Mouse (Mus musculus) gastrocnemius, postnatal 14 days (tissue): ENCODE data around the gene Irx1. TPM values are rescaled to one million over a fixed set of nuclear protein-coding genes. Genes with fewer than 3 reads are reported as not detected.

Experiments used
- DNase-seq: peaks from one replicate; pipeline ENCODE4 v3.0.0; 2021; ENCODE audit warnings: mixed read lengths
- intact Hi-C: fragments of 180-260 bp; cut with DNase I; formaldehyde crosslinking; loops from one replicate; pipeline ENCODE4 v1.15.1; 2025; ENCODE audit warnings: low total_unique reads
- long read RNA-seq, 2 experiments: library from polyadenylated mRNA; stranded (forward); transcript quantifications; one replicate each; pipeline ENCODE4 v2.0.0; 2021
- total RNA-seq, 2 experiments: library from RNA; stranded (reverse); gene quantifications; 2 replicates each; pipeline ENCODE4 v1.2.3; 2021

Gene Irx1
- under 1 TPM in 1 of 2 experiments, not detected in 1; 0.18 TPM for total RNA-seq
- long read RNA-seq, experiment 1, result 0 reads
- long read RNA-seq, experiment 2, result 0 reads

DNA sequence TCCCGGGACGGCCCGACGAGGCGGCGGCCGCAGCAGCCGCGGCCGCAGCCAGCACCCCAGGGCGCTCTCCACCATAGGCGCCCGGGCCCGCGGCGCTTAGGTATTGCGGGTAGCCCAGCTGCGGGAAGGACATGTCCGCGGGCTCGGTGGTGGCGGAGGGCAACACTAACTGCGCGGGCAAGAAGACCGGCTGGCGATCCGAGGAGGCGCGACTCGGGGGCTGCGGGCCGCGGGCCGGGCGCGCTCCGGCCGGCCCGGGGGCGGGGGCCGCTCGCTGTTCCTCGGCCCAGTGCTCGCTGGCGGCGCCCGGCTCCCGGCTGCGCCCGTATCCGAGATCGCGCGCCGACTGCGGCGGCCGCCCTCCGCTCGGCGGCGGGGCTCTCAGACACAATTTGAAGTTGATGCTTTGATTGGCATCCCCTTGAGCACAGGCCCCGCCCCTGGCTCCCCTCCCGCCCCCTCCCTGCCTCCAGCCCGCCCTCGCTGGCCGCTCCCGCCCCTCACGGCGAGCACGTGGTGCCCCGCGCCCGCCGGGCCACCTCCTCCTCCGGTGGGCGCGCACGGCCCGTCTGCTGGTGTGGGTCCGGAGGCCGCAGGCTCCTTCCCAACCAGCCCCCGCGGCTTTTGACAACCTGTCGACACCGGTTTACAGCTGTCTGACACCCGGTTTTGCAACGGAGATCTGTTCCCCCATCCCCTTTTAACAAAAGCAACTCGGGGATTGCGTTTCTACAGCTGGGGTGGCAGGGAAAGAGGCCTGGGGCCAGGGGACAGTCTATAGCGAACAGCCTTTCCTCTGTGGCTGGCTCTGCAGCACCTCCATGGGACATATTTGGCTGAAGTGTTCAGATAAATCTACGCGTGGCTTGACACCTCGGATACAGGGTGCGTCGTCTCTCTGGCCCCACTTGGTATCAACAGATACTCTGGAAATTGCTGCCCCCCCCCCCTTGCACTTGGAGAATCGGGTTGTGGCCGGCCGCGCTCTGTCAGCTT is at the start of gene Irx1:
Gene Irx1, minus strand, starts transcription at position 368 of the 996 bp plus-strand sequence.
- DNase-seq, result no peak
- intact Hi-C loops, result no loop called here

DNA sequence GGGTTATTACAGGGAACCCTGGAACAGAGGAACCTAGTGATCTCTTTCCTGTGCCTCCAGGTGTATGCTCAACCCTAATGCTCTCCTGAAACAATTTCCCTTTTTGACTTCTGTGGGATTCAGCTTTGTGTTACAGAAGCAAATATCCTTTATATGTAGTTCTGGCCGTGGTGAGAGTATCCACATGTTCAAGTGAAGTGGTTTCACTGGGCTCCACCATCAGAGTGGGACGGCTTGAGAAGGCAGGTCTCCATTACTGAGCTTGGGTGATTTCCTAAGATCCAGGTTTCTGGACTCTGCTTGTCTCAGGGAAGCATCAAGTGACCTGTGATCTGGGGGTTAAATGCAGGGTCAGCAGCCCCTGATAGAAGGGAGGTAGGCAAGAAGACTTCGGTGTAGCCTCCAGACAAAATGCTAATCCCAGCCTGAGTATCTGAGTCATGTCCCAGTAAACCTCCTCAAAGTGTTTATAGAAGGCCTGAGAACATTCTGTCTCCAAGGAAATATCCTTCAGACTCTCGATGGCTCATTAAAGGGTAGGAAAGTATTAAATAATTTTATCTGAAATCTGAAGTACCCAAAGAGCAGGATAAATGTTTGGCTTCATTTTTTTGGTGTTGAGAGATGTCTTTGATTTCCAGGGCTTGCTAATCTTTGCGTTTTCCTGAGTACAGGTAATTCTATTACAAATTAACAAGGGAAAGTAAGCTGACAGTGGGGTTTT is 16.6 kb upstream of the Irx1 start:
- intact Hi-C loops, result no loop called here
- no peak for DNase-seq

DNA sequence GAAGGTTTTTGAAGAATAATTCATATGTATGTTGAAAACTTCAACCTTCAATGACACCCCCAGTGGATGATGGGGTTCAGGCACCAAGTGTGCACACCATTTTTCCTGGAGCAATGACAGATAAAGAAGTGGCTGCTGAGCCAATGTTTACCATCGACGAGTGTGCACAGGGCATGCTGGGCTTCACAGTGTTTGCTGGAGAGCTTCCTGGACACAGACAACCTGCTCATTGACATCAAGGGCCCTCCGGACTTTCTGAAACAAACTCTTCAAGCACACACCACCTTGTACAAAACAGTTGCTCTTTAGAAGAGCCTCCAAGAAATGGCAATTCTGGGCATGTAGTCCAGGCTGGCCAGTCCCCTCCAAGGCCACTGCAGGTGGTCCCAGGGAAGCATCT is 12.2 kb upstream of the Irx1 start:
- DNase-seq, result no peak
- intact Hi-C loops, result no loop called here

DNA sequence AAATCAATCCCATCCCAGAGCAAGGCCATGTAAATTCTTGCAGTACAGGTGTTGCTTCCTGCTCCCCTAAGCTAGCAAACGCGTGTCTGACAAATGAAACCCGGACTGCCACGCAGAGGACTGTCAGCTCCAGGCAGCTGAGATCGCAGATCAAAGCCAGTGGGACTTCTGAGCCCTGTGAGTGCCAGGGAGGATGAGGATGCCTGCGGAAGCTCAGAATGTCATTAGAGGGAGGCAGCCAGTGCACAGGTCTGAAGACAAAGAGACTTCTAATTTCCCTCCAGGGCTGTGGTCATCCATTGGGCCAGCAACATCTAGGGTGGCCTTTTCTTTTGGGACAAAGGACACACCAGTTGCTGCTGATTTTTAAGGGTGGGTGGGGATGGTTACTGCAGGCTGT is 4.8 kb upstream of the Irx1 start:
- intact Hi-C loops, result no loop called here
- DNase-seq, result no peak

DNA sequence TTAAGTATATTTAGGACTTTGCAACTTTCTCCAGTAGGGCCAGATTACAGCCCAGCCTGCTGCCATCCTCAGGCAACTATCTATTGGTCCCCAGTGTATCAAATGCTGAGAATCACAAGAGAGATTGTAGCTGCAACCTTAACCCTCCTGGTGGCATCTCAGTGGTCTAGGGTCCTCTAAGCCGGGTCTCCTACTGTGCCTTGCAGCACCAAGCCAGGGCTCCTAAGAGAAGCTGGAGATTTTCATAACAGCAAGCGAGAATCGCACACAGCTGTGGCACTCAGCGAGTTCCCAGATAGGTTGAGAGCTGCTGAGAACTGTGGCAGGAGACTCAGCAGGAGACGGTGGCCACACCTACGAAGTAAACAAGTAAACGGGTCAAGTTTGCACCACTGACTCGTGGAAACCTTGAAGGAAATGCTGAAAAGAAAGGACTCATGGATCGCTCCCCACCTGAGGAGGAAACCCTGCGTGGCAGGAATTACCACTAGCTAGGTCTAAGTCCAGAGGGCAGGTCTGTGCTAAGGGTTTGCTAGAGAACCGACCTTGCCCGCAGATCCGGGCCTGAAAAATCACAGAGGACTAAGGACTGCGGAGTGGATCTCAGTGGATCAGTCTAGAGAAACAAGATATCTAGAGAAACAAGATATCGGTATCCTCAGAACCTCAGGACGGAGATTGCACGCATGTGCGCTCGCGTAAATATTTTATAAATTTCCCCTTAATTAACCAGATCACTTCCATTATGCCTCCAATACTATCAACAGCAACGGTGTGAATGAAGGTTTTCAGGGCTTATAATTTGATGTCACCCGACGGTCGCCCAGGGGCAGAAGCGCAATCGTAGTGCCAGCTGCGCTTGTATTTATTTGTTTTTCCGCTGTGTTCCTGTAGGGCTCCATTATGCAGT is 4.1 kb upstream of the Irx1 start:
- intact Hi-C loops, result no loop called here
- no peak for DNase-seq

DNA sequence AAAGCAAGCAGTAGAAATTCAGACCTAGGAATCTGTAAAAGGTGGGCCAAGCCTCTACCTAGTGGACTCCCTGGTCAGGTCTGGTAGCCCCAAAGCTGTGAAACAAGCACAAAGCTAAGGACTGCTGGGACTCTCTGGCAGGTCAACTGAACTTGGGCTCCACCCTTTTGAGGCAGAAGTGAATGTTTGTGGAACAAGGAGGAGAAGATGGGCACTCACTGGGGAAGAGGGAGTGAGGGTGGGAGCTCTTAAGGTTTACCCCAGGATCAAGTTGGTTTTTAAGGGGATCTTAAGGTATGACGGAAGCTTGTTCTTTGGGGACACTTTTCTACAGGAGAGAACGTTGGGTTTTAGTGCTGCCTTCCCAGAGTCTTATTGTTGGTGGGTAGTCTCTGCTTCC is 3.1 kb upstream of the Irx1 start:
- intact Hi-C loops, result no loop called here

DNA sequence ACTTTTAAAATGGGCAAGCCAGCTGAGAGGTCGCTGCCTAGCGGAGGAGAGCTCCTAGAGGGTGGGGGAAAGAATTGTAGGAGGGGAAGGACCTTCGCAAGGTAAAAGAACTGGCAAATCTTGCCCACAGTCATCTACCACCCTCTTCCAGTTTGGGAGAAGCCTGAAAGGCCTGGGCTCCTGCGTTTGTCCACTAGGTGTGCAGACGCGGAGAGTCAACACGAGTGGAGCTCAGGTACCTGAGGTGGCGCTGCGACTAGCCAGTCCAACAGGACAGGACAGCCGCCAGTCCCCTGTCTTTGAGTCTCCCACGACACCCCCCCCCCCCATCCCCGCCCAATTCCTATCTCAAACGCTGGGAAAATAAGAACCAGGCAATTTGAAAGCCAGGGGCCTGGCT is 843 bp upstream of the Irx1 start:
- intact Hi-C loops, result no loop called here
- DNase-seq, result no peak

More for the DNA sequence above, 3.1 kb upstream of the Irx1 start:
- DNase-seq, result no peak

DNA sequence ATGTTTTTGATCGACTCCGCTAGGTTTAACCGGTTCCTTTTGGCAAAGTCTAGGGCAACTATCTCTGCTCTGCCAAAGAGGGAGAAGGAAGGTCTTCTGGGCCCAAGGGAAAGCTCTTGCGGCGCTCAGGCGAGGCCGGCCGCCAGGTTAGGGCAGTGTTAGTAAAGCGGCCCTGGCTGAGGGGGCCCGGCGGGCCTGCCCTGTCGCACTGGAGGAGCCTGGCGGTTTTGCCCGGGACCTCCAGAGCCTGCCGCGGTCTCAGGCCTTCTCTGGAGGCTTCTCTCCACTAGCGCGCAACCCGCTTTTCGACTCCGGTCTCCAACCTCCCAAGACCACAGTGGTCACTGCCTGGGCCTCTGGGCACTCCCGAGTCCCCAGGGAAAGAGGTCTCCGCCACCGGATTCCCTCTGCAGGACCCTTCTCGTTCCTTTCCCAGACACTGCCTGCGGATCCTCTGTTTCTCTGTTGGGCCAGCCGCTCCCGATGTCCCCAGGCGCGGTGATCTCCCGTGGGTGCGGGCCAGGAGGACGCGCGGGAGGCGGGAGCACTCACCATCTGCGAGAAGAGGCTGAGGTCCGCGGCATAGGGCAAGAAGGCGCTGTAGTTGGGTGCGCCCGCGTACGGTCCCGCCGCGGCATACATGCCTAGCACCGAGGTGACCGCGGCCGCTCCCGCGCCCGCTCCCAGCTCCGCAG is 715 bp downstream of the Irx1 start:
- DNase-seq, result no peak
- intact Hi-C loops, result no loop called here

DNA sequence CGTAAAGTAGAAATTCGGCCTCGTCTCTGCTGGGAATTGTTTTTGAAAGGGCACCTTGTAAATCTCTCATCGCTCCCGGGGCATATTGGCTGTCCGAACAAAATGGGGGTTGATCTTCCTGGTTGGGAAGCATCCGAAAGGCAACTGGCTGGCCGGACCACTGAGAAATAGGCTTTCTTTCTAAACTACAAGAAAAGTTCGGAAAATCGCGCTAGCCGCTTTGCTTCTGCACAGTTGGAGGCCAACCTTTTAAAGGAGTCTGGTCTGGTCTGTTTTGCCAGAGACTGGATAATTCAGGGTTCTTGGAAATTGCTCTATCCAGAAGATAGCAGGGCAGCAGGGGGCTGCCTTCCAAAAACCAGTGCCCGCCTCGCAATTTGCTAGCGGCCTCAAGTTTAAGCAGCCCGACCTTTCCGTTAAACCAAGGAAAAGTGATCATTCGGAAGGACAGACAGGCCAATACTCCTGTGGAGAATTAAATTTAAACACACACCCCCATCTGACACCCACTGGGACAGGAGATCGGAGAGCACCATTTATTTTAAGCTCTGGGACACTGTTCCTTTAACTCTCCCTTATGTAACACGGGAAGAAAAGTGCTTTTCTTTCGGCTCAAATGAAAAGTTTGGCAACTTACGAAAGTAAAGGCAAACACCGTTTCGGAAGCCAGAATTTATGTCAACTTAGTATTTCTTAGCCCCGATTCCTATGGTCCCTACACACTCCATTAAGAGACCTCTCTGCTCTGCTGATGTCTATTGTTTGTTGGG is 1.4 kb downstream of the Irx1 start:
- intact Hi-C loops, result no loop called here
- DNase-seq, result no peak

DNA sequence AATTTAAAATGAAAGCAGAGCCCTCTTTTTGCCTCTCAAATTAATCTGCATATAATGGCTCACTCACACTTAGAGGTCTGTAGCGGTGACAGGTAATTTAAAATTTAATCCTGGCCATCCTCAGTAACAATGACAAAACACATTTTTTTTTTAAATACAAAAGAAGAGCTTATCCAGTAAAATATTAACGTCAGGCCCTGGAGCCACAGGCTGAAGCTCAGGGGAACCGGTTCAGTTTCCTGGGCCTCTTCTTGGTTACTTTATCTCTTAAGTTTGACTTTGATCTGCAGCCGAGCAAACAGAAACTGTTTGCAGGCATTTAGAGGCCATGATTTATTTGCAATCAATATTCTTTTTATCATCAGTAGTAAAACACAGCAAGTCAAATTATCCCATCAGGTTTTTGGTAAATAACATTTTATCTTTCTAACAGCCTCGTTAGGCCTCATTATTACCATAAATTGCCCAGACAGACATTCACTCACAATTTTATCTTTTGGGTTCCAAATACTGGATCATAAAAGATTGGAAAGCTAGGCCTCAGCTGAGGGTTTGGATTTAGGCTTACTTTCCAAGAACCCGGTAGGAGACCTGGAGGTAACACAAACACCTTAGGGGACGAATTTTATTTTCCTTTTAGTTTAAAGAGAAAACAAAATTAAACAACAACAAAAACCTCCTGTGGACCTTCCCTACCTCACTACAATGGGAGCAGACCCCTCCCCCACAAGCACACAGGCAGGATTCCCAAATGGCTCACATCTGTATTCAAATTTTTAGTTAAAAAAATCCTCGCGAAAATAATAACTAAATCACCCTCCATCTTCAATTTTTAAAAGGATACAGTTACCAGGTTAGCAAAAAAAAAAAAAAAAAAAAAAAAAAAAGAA is 2.4 kb downstream of the Irx1 start:
- intact Hi-C loops, result no loop called here
- no peak for DNase-seq

DNA sequence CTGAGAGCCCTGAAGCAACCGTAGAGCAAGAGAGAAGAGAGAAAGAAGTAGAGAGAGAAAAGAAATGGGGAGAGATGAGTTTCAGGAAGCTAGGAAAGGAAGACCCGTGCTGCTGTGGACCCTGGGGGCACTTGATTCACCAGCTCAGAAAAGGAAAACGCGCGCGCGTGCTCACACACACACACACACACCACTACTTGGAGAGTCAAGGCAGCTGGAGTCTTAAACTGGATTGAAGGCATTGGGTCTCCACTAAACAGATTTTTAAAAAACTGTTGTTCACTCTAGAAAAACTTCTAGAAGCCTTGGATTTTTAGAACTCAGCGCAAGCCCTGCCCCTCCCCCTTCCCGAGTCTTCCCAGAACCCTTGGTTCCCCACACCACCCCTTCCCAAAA is 3.2 kb downstream of the Irx1 start:
- intact Hi-C loops, result no loop called here

DNA sequence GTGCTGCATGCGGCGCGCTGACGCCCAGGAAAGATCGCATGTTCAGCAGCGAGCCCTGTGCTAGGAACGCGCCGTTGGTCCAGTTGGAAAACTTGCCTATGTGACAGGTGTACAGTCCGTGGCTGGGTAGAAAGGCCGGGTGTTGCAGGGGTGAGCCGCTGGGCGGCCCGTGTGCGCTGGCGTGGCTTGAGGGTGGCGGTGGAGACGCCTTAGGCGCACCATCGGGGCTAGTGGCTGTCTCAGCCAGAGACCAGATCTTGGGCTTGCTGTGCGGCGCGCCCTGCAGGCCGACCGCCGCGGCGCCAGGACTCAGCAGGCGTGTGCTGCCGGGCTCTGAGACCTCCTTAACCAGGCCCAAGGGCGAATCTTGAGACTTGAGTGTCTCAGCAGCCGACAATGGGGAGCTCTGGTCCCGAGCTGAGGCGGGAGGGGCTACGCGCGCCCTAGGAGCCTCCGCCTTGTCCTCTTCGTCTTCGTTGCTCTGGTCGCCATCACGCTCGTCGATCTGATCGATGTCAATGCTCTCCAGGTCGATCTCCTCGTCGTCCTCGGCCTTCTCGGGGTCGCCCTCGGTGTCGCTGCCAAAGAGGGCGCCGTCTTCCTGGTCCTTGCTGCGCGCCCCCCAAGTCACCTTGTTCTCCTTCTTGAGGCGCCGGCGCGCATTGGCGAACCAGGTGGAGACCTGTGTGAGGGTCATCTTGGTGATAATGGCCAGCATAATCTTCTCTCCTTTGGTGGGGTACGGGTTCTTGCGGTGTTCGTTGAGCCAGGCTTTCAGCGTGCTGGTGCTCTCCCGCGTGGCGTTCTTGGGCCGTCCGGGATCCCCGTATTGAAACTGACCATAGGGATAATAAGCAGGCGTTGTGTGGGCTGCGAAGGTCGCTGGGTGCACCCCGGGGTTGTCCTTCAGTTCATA is 3.9 kb downstream of the Irx1 start:
- DNase-seq, result no peak
- intact Hi-C loops, result no loop called here

More for the DNA sequence above, 3.2 kb downstream of the Irx1 start:
- DNase-seq, result no peak

DNA sequence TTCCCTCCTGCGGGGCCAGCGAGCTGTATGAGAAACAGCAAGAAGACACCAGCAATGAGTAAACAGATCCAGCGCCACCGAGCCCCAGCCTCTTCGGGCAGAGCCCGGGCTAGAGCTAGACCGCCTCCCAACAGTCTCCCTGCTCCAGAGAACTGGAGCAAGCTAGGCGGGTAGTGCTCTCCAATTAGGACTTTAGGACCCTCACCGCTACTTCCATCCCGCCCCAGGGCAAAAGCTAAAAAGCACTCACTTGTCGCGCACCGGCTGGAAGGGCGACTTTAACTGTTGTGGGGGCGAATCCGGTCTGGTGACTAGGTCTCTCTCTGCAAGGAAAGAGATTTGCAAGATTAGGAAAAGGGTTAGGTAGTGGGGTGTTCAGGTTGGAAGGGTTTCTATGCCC is 4.9 kb downstream of the Irx1 start:
- intact Hi-C loops, result no loop called here
- no peak for DNase-seq

DNA sequence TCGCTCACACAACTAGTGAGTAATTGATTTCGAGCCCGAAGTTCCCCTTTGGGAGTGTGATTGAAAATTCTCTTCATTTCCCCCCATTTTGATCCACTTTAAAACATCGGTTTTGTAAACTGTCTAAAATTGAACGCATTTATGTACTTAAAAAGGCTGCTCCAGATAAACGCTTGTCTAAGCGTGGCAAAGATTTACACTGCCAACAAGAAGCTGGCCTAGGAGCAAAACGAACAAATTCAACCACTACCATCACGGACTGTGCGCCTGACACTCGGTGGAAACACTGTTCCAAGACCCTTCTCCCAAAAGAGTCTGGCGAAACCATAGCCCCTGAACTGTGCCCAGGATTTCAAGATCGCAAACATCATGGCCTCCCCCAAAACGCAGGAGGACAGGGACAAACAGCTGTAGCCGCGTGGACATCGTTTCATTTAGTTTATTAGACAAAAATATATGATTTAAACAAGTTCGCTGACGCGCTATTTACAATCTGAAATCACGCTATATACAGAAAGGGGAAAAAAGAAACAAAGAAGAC is 5.6 kb downstream of the Irx1 start:
- DNase-seq, result no peak
- intact Hi-C loops, result no loop called here

DNA sequence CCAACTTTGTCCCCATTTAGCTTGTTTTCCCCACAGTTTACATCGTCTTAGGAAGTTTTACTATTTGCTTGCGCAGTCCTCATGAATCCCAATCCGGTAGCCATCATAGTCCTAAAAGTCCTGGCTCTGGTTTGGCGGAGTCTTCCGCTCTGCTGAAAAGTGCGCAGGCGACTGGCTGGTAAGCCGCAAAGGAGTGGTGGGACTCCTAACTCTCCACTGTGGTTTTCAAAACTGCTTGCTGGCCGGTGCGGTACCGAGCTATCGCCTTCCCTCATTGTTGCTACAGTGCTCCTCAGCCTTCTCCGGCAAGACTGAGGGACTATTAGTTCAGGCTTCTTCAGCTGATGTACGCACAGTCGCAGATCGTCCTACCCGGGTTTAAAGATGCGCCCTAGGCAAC is 6.4 kb downstream of the Irx1 start:
- no peak for DNase-seq
- intact Hi-C loops, result no loop called here

DNA sequence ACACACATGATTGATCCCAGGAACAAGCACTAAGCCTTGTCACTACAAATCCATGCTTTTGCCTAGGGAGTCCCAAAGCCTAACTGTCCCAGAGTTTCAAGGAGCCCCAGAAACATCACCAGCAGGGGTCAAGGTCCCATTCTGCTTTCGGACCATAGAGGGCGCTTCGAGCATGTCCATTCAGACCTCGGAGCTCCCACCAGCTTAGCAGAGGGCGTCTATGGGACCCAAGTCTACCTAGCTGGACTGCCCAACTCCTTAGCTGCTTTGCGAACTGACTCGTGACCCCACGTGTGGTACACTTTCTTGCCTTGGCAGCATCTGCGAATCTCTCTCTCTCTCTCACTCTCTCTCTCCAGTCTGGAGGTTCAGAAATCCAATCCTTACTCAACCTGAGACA is 7.0 kb downstream of the Irx1 start:
- intact Hi-C loops, result no loop called here
- DNase-seq, result peak; percentile 23
